In the genomic region with DNA sequence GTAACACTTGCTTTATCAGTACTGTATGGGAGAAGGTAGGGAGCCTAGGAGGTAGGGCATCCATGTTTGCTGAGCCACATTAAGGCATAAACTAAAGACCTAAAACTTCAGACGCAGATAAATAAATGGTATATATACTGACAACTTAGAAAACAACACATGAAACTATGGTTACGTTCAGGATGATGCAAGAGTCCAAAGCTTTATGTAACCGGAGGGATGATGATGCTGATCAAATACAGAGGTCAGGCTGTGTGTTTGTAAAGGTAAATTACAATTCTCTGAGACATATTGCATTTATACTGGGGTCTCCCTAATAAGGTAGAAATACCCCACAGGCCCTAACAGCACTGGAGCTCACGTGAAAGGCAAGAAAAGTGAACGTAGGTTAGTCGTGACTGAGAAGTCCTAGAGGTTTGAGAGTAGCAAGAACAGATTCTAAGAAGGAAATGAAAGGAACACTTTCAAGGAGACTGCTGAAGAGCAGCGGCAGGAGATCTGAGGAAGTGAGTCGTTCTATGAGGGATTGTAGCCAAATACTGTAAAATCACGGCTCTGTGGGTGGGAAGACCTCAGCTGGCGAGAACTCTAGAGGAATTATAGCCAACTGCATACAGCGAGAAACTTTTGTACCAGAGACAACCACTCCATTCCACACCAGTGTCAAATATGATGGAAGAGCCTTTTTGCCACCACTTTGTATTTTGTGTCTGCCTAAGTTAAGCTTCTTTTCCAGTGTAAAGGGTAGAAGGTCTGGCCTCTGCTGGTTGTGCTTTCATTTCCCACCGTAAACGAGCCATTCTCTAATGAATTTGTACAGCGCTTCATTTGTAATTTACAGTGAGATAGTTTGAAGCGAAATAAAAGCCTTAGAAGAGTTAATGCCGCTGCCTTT, we compare ENCODE assay signal across 11 mouse cellular contexts. TPM values are rescaled to one million over a fixed set of nuclear protein-coding genes. Genes with fewer than 3 reads are reported as not detected.
DNase-seq lines count a peak whose midpoint lies in the region; ATAC-seq lines count a peak whose summit lies in the region.
"Had no signal": no experiment of that assay in that cellular context is flagged by ENCODE, and none has a peak within 500 bp of the region (broad histone marks: within the 10 kb centered on the region; RNA-seq: fewer than 3 reads in every experiment).

No protein-coding gene starts in this region.

- H3K4me2 ChIP-seq in hindbrain, embryonic 14.5 days (replicated peaks) = peak overlapping the region; percentile 15
- H3K4me2 ChIP-seq in hindbrain, embryonic 12.5 days (replicated peaks) = no peak overlapping the region
- H3K4me2 ChIP-seq in midbrain, embryonic 14.5 days (ENCODE audit: low read length) = 0 out of 2 replicates have a peak overlapping the region, but pooled peaks have one; percentile 2
- H3K4me2 ChIP-seq in forebrain, embryonic 16.5 days (ENCODE audit: low read length) = peak overlapping the region; percentile 39
- H3K4me2 ChIP-seq in stomach, embryonic 16.5 days (ENCODE audit: low read depth, low read length) = peak overlapping the region; percentile 41
- H3K4me2 ChIP-seq: embryonic facial prominence, embryonic 13.5 days; heart, embryonic 15.5 days had no signal

- 0 out of 2 replicates have a peak overlapping the region, but pooled peaks have one; percentile 2 for H3K27ac ChIP-seq in hindbrain, embryonic 14.5 days
- H3K27ac ChIP-seq in hindbrain, embryonic 12.5 days = no peak overlapping the region
- no peak overlapping the region; the same call in 1 of the 2 replicates for H3K27ac ChIP-seq in midbrain, embryonic 14.5 days (replicated peaks; ENCODE audit: low read depth, low read length)
- no peak overlapping the region for H3K27ac ChIP-seq in midbrain, embryonic 10.5 days (replicated peaks)
- no peak overlapping the region for H3K27ac ChIP-seq in forebrain, embryonic 16.5 days (ENCODE audit: low read length)
- no peak overlapping the region for H3K27ac ChIP-seq in stomach, embryonic 16.5 days (ENCODE audit: low read length)
- H3K27ac ChIP-seq: embryonic facial prominence, embryonic 13.5 days; heart, embryonic 15.5 days had no signal

- no peaks in the 10 kb centered on the region for H3K36me3 ChIP-seq in hindbrain, embryonic 14.5 days (replicated peaks; ENCODE audit: control insufficient read depth, insufficient read depth)
- no peaks in the 10 kb centered on the region for H3K36me3 ChIP-seq in hindbrain, embryonic 12.5 days
- no peaks in the 10 kb centered on the region for H3K36me3 ChIP-seq in midbrain, embryonic 14.5 days (ENCODE audit: control insufficient read depth, insufficient read depth, low read length)
- peaks cover 15% of the 10 kb centered on the region for H3K36me3 ChIP-seq in midbrain, embryonic 10.5 days
- H3K36me3 ChIP-seq in forebrain, embryonic 16.5 days (ENCODE audit: control insufficient read depth, insufficient read depth) = no peaks in the 10 kb centered on the region
- H3K36me3 ChIP-seq in stomach, embryonic 16.5 days (ENCODE audit: control insufficient read depth, insufficient read depth, low read length) = no peaks in the 10 kb centered on the region
- H3K36me3 ChIP-seq: embryonic facial prominence, embryonic 13.5 days; heart, embryonic 15.5 days had no signal

- no peak overlapping the region for H3K4me3 ChIP-seq in hindbrain, embryonic 14.5 days (replicated peaks; ENCODE audit: low read length)
- no peak overlapping the region for H3K4me3 ChIP-seq in hindbrain, embryonic 12.5 days
- H3K4me3 ChIP-seq in midbrain, embryonic 14.5 days (replicated peaks; ENCODE audit: low read depth, low read length) = no peak overlapping the region
- no peak overlapping the region for H3K4me3 ChIP-seq in midbrain, embryonic 10.5 days
- peak overlapping the region; percentile 2; the same call in 1 of the 2 replicates for H3K4me3 ChIP-seq in forebrain, embryonic 16.5 days (replicated peaks; ENCODE audit: low read length)
- H3K4me3 ChIP-seq in stomach, embryonic 16.5 days (replicated peaks; ENCODE audit: low read length) = peak overlapping the region; percentile 6; the same call in 1 of the 2 replicates
- H3K4me3 ChIP-seq: embryonic facial prominence, embryonic 13.5 days; heart, embryonic 15.5 days had no signal

- ATAC-seq in hindbrain, embryonic 14.5 days (ENCODE audit: low FRiP score) = no peak
- no peak for ATAC-seq in hindbrain, embryonic 12.5 days (ENCODE audit: low FRiP score)
- ATAC-seq in midbrain, embryonic 14.5 days (ENCODE audit: low FRiP score, low TSS enrichment) = no peak
- no peak for ATAC-seq in forebrain, embryonic 16.5 days
- ATAC-seq in stomach, embryonic 16.5 days (ENCODE audit: insufficient read depth, low FRiP score) = no peak

- no peak overlapping the region for H3K9ac ChIP-seq in hindbrain, embryonic 14.5 days
- H3K9ac ChIP-seq in hindbrain, embryonic 12.5 days = no peak overlapping the region
- H3K9ac ChIP-seq in midbrain, embryonic 14.5 days (replicated peaks; ENCODE audit: low read length) = no peak overlapping the region
- no peak overlapping the region for H3K9ac ChIP-seq in forebrain, embryonic 16.5 days (replicated peaks; ENCODE audit: low read depth, low read length)
- H3K9ac ChIP-seq in stomach, embryonic 16.5 days (ENCODE audit: low read length) = no peak overlapping the region
- H3K9ac ChIP-seq: embryonic facial prominence, embryonic 13.5 days; heart, embryonic 15.5 days had no signal

- H3K27me3 ChIP-seq in hindbrain, embryonic 14.5 days (ENCODE audit: control insufficient read depth, insufficient read depth, low read length) = no peaks in the 10 kb centered on the region
- no peaks in the 10 kb centered on the region for H3K27me3 ChIP-seq in hindbrain, embryonic 12.5 days
- H3K27me3 ChIP-seq in midbrain, embryonic 14.5 days (ENCODE audit: control insufficient read depth, insufficient read depth, low read length) = no peaks in the 10 kb centered on the region
- H3K27me3 ChIP-seq in midbrain, embryonic 10.5 days (ENCODE audit: low read depth, poor library complexity, severe bottlenecking) = no peaks in the 10 kb centered on the region
- H3K27me3 ChIP-seq in forebrain, embryonic 16.5 days (replicated peaks; ENCODE audit: control insufficient read depth, insufficient read depth, low read length) = no peaks in the 10 kb centered on the region
- no peaks in the 10 kb centered on the region for H3K27me3 ChIP-seq in stomach, embryonic 16.5 days (ENCODE audit: control insufficient read depth, insufficient read depth, low read length)

- peaks cover 19% of the 10 kb centered on the region for H3K4me1 ChIP-seq in hindbrain, embryonic 14.5 days (replicated peaks; ENCODE audit: control insufficient read depth, insufficient read depth, low read length)
- H3K4me1 ChIP-seq in hindbrain, embryonic 12.5 days = peaks cover 27% of the 10 kb centered on the region
- H3K4me1 ChIP-seq in midbrain, embryonic 14.5 days (ENCODE audit: control insufficient read depth, insufficient read depth, low read length) = peaks cover 24% of the 10 kb centered on the region
- H3K4me1 ChIP-seq in midbrain, embryonic 10.5 days = peaks cover 28% of the 10 kb centered on the region
- peaks cover 16% of the 10 kb centered on the region for H3K4me1 ChIP-seq in forebrain, embryonic 16.5 days (replicated peaks; ENCODE audit: control insufficient read depth, insufficient read depth, low read length)
- peaks cover 2% of the 10 kb centered on the region; the same call in 1 of the 2 replicates for H3K4me1 ChIP-seq in stomach, embryonic 16.5 days (ENCODE audit: control insufficient read depth, insufficient read depth, low read length)

- no peak for DNase-seq in hindbrain, embryonic 14.5 days (ENCODE audit: low spot score)
- no peak for DNase-seq in midbrain, embryonic 14.5 days
- no peak for DNase-seq in midbrain, embryonic 10.5 days (ENCODE audit: low spot score)
- no peak for DNase-seq in gastrocnemius, postnatal 14 days

- H3K9me3 ChIP-seq in hindbrain, embryonic 14.5 days (ENCODE audit: control insufficient read depth, low read length) = no peaks in the 10 kb centered on the region
- H3K9me3 ChIP-seq in hindbrain, embryonic 12.5 days (replicated peaks) = no peaks in the 10 kb centered on the region
- no peaks in the 10 kb centered on the region for H3K9me3 ChIP-seq in midbrain, embryonic 14.5 days (ENCODE audit: control insufficient read depth, low read length)
- no peaks in the 10 kb centered on the region for H3K9me3 ChIP-seq in midbrain, embryonic 10.5 days (replicated peaks)
- H3K9me3 ChIP-seq in forebrain, embryonic 16.5 days (ENCODE audit: control insufficient read depth, low read length) = no peaks in the 10 kb centered on the region
- H3K9me3 ChIP-seq in stomach, embryonic 16.5 days (replicated peaks; ENCODE audit: control insufficient read depth, low read length) = no peaks in the 10 kb centered on the region
- H3K9me3 ChIP-seq: embryonic facial prominence, embryonic 13.5 days; heart, embryonic 15.5 days had no signal

- WGBS in hindbrain, embryonic 14.5 days = 62% methylated on average over 16 of the region's 16 CpGs
- 80% methylated on average over 16 of the region's 16 CpGs for WGBS in hindbrain, embryonic 12.5 days
- WGBS in midbrain, embryonic 14.5 days = 71% methylated on average over 16 of the region's 16 CpGs
- WGBS in midbrain, embryonic 10.5 days = 91% methylated on average over 16 of the region's 16 CpGs
- whole genome bisulfite sequencing in forebrain, embryonic 16.5 days = 37% methylated on average over 16 of the region's 16 CpGs
- 62% methylated on average over 16 of the region's 16 CpGs for whole genome bisulfite sequencing in stomach, embryonic 16.5 days

- intact Hi-C loops in gastrocnemius, postnatal 14 days (cut with DNase I; ENCODE audit: low total_unique reads) = no loop called here

RNA-seq across cellular contexts. Expression of a gene that starts 49.7 kb away (rescaled TPM):
- 25.9 and 31.5 TPM in 2 replicates for polyA plus RNA-seq in hindbrain, embryonic 14.5 days (2014; fragmentation: Nextera tagmentation; extraction: Ambion mirVana)
- polyA plus RNA-seq in hindbrain, embryonic 12.5 days (2016; fragmentation: Nextera tagmentation; extraction: Ambion mirVana) = 24.9 and 26.2 TPM in 2 replicates
- polyA plus RNA-seq in midbrain, embryonic 14.5 days (2014; fragmentation: Nextera tagmentation; extraction: Ambion mirVana) = 34.0 and 39.8 TPM in 2 replicates
- polyA plus RNA-seq in midbrain, embryonic 10.5 days (2016; fragmentation: Nextera tagmentation; extraction: Ambion mirVana) = 9.2 and 13.9 TPM in 2 replicates
- 17.7 and 17.9 TPM in 2 replicates for polyA plus RNA-seq in forebrain, embryonic 16.5 days (2015; fragmentation: Nextera tagmentation; extraction: Ambion mirVana)
- polyA plus RNA-seq in stomach, embryonic 16.5 days (2015; fragmentation: Nextera tagmentation; extraction: Ambion mirVana) = 1.2 and 1.8 TPM in 2 replicates
- 1 to 10 TPM in 1 of 2 experiments, under 1 TPM in 1; 0.47 to 1.5 TPM for total RNA-seq in gastrocnemius, postnatal 14 days (2021)
- total RNA-seq: megakaryocyte progenitor cell, adult 5-6 weeks; MEL had no signal

Comparison
In these comparisons a context has a peak if more than half of its experiments do, and no peak if none do; other contexts are left out.
1. H3K4me3 ChIP-seq: peak in forebrain, embryonic 16.5 days (single experiment) and stomach, embryonic 16.5 days (single experiment); none in hindbrain, embryonic 14.5 days (single experiment), hindbrain, embryonic 12.5 days (single experiment), midbrain, embryonic 14.5 days (single experiment) and midbrain, embryonic 10.5 days (single experiment).